Mouse (Mus musculus) T-cell, adult 2 months (primary cell): ENCODE data around the gene Fbxw4.
"Not testable (repeated sequence)": the region's sequence is repeated elsewhere in the genome, so short reads cannot be mapped to it uniquely, and the experiment has no call there.

Experiments used
- DNase-seq: peaks from one replicate; pipeline ENCODE4 v3.0.0; 2022; ENCODE audit warnings: low spot score

The Fbxw4 gene

GRCm38 (mm10) chr19:45656810-45657595 is 3.1 kb downstream of the Fbxw4 start:
- no peak for DNase-seq

DNA sequence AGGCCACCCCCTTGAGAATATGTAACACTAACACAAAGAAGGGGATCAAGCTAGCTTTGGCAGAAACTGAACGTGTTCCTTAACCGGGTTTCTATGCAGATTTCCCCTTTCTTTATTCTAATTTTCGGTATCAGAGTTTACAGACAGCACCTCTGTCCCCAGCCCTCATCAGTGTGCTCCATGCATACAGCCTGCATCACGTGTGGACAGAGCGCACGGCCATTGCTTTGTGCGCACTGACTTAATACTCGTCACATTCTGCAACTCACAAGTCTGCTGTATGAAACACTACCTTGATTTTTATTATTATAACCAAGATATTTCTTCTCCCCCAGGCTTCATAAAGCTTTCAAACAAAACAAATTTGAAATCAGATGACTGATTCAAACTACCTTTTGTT is 4.2 kb downstream of the Fbxw4 start:
- no peak for DNase-seq

GRCm38 (mm10) chr19:45653986-45654385 is 6.1 kb downstream of the Fbxw4 start:
- DNase-seq, result no peak

DNA sequence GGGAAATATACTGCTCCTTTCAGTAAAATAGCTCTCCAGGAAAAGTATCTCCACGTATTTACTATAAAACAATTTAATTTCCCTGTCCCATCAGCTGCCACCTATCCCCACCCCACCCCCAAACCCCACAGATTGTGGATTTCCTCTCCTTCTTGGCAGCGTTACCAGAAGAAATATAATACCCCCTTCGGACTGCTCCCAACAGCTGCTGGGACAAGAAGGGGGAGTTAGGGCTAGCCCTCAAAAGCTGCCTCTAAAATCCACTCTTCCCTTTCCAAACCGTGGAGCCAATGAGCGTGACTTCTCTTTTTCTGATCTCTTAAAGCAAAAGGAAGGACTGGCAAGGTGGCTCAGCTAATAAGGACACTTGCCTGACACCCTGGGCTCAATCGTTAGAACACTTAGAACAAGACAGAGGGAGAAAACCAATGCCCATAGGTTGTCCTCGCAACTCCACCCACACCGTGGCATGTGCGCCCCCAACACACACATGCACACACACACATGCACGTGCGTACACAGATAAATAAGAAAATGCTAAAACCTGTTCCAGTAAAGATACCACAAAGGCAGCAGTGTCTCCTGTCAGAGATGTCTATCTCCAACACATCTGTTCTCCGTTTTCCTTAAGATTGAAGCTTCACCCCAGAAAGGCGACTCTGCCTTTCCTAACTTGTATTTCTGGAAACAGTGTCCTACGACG is 7.7 kb downstream of the Fbxw4 start:
- DNase-seq, result no peak

- no peak for DNase-seq
Observed at GRCm38 (mm10) chr19:45651524-45651923, 8.6 kb downstream of the Fbxw4 start.

DNA sequence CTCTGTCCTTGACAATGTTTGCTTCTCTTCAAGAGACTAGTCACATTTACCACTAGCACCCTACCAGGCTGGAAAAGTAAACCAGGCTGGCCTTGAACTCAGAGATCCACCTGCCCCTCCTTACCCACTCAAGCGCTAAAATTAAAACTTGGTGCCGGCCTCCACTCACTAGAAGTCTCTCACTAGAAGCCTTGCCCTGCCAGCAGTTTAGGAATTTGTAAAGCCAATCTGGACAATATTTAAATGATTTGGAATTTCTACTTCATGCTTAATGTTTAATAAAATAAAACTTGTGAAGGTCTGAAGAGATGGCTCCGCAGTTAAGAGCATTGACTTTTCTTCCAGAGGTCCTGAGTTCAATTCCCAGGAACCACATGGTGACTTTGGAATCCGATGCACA is 10.3 kb downstream of the Fbxw4 start:
- DNase-seq, result no peak

GRCm38 (mm10) chr19:45648469-45648868 is 11.6 kb downstream of the Fbxw4 start:
- not testable (repeated sequence) for DNase-seq

DNA sequence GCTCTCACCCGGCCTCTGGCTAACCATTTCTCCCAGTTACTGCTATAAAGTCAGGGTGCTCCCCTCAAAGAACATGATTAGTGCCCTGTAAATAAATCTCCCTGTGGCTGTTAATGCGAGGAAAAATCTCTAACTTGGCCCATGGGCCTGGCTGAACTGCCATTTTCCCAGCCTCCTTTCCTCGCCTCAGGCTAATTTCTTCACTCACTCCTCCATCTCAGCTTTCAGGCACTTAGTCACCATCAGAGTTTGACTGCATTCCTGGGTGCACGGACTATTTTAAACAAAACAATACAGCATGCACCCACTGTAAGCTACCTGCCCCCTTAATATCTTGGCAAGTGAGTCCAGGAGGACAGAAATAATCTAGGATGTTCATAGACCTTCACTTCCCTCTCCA is 13.2 kb downstream of the Fbxw4 start:
- DNase-seq, result no peak

- DNase-seq, result no peak
Observed at GRCm38 (mm10) chr19:45640691-45641090, 19.4 kb downstream of the Fbxw4 start.

DNA sequence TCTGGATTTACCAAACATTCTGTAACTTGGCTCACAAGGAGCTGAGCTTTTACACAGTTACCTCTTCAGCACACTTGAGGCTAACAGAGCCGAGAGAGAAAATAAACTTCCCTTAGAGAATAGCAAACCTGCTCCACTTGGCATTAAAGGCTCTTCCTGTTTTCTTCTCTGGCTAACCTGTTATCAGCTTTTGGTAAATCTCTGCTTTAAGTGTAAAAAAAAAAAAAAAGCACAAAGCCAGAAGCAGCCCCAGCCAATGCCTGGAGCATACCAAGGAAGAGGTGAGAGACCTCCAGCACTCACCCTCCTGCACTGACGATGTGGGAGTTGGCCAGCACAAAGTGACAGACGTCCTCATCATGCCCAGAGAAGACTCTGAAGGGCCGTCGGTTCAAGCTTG is 24.2 kb downstream of the Fbxw4 start:
- no peak for DNase-seq

GRCm38 (mm10) chr19:45631584-45631983 is 28.5 kb downstream of the Fbxw4 start:
- DNase-seq, result no peak

- DNase-seq, result peak; percentile 49
Observed at GRCm38 (mm10) chr19:45630953-45631352, 29.2 kb downstream of the Fbxw4 start.

- DNase-seq, result peak; percentile 51
Observed at GRCm38 (mm10) chr19:45629219-45629618, 30.9 kb downstream of the Fbxw4 start.

GRCm38 (mm10) chr19:45628649-45629048 is 31.5 kb downstream of the Fbxw4 start:
- no peak for DNase-seq

GRCm38 (mm10) chr19:45627036-45627435 is 33.1 kb downstream of the Fbxw4 start:
- DNase-seq, result no peak

- DNase-seq, result no peak
Observed at GRCm38 (mm10) chr19:45623710-45624109, 36.4 kb downstream of the Fbxw4 start.

- no peak for DNase-seq
Observed at GRCm38 (mm10) chr19:45622144-45622543, 38.0 kb downstream of the Fbxw4 start.

DNA sequence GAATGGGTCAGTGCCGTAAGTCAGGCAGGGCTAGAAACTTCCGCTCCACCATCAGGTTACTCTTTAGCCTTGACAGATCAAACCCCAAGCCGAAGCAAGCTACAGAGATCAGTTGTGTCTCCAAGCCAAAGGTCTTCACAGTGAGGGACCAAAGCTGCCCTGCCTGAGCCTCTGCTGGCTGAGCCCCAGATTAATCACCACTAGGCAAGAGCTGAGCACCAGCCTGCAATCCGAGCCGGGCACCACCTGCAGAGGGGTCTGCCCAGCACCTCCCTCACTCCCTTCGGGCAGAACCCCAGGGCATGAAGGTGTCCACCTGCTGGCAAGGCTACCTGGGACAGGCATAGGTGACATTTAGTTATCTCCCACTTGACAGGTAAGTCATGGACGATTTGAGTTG is 39.1 kb downstream of the Fbxw4 start:
- DNase-seq, result no peak

DNA sequence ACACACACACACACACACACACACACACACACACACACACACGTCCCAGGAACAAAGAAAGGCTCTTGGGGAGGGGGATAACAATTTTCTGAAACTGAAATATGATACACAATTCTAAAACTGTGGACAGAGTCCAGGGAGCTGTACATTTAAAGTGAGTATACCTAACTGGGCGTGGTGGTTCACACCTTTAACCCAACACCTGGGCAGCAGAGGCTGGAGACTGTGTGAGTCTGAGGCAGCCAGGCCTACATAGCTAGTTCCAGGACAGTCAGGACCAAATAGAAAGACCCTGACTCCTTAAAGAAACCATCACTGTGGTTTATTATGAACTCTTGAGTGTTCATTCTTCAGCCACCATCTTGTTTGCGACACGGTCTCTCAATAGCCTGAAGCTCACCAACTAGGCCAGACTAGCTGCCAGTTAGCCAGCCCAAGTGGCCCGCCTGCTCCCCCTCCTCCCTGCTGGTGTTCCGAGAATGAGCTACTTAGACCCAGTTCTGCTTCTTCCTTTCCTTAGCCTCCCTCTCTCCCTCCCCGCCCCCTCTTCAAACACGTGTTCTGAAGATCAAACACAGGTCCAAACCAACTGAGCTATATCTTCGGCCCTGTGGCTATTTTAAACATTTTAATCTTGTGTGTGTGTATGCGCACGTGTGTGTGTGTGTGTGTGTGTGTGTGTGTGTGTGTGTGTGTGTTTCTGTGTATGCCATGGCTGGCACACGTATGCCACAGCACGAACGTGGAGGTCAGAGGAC is 40.2 kb downstream of the Fbxw4 start:
- DNase-seq, result no peak

DNA sequence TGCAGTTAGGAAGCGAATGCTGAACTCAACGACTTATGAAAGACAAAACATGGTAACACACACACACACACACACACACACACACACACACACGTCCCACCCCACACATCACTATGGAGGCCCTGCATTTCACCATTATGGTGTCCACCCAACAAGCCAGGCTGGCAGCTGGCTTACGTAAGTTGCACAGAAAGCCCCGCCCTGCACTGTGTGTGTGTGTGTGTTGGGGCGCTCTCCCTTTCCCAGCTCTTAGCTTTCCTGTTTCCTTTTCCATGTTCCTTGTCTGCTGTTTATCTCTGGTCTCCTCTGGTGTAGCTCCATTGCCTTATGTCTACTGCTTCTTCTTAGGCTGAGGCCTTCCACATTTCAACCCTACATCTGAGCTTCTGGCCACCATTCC is 41.9 kb downstream of the Fbxw4 start:
- DNase-seq, result no peak

DNA sequence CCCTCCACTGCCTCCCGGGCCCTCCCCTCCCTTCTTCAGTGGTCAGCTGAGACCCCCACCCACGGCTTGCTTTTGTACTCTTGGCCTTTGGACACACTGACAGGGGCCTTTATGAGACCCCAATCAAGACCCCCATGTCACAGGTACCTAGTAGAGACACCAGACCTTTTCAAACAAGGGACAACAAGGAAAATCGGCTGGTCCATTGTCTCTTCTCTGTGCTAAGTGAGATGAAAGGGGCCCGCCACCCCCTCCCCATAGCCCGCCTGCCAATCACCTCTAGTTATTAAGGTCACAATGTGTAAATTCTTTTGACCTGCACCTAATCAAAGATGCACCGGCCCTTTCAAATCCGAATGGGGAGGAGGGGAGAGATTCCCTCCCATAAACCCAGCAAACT is 43.4 kb downstream of the Fbxw4 start:
- no peak for DNase-seq

- no peak for DNase-seq
Observed at GRCm38 (mm10) chr19:45616214-45616518, 43.9 kb downstream of the Fbxw4 start.
